ENCODE assay signal across 8 mouse cellular contexts in genomic region chr9:57421121-57421571, GRCm38 (mm10). TPM values are rescaled to one million over a fixed set of nuclear protein-coding genes. Genes with fewer than 3 reads are reported as not detected.
A peak's percentile ranks its signal among the peaks of the same experiment; 100 is the strongest.
DNase-seq lines count a peak whose midpoint lies in the region; ATAC-seq and TF ChIP-seq lines count a peak whose summit lies in the region.

No protein-coding gene starts in this region.

- H3K27me3 ChIP-seq in liver, postnatal 0 days (ENCODE audit: insufficient read depth, low read length): no peaks in the 10 kb centered on the region

- peak overlapping the region; percentile 92 for H3K27ac ChIP-seq in liver, postnatal 0 days (ENCODE audit: low read depth)

- peak; percentile 46 for DNase-seq in left cerebral cortex, adult 11 months (ENCODE audit: low spot score)
- DNase-seq in left cerebral cortex, adult 18-20 months (ENCODE audit: low spot score in 2 of 2): no peak
- peak; percentile 83 for DNase-seq in adrenal gland, postnatal 14 days
- DNase-seq in heart, adult 18-20 months: peak; percentile 75 to 91
- DNase-seq in kidney, adult 11 months: peak; percentile 76
- peak; percentile 82 for DNase-seq in liver, postnatal 0 days
- peak; percentile 81 for DNase-seq in skeletal muscle tissue, adult 2 months (ENCODE audit: low read depth, low spot score)
- DNase-seq in cerebellum, postnatal 4 days (ENCODE audit: low spot score in 2 of 2): no peak

- TF ChIP-seq EP300 in liver, postnatal 0 days (IDR thresholded peaks at IDR 0.05; ENCODE audit: low read depth): no peak; the same call in 1 of the 2 replicates

- TF ChIP-seq CTCF in liver, postnatal 0 days (IDR thresholded peaks at IDR 0.05; ENCODE audit: low read depth): no peak; the same call in 1 of the 2 replicates

- no peaks in the 10 kb centered on the region for H3K9me3 ChIP-seq in liver, postnatal 0 days (ENCODE audit: low read length)

- H3K4me2 ChIP-seq in liver, postnatal 0 days (ENCODE audit: low read depth, low read length): peak overlapping the region; percentile 40

- peaks cover 3% of the 10 kb centered on the region; the same call in 1 of the 2 replicates for H3K36me3 ChIP-seq in liver, postnatal 0 days (replicated peaks; ENCODE audit: insufficient read depth, low read length)

- H3K9ac ChIP-seq in liver, postnatal 0 days (replicated peaks): peak overlapping the region; percentile 44; the same call in 1 of the 2 replicates

- H3K4me3 ChIP-seq in liver, postnatal 0 days (ENCODE audit: low read depth, low read length): no peak overlapping the region

- peaks cover 18% of the 10 kb centered on the region for H3K4me1 ChIP-seq in liver, postnatal 0 days (ENCODE audit: insufficient read depth)

- WGBS in liver, postnatal 0 days (ENCODE audit: insufficient replicate concordance): 16% methylated on average over 9 of the region's 9 CpGs

- ATAC-seq in liver, postnatal 0 days: peak; percentile 88

RNA-seq across cellular contexts. Expression of gene Ppcdc, which starts 18.8 kb away (rescaled TPM):
- 10 to 100 TPM; 14.3 TPM for total RNA-seq in left cerebral cortex, adult 18-20 months (2021)
- 19.8 and 24.6 TPM in 2 replicates for total RNA-seq in adrenal gland, postnatal 14 days (2021)
- total RNA-seq in heart, adult 18-20 months (2021): 1 to 10 TPM; 7.8 to 8.6 TPM
- 10.7 and 11.5 TPM in 2 replicates for polyA plus RNA-seq in liver, postnatal 0 days (2015; fragmentation: Nextera tagmentation; extraction: Ambion mirVana)

RNA-seq across cellular contexts. Expression of gene Scamp5, which starts 46.7 kb away (rescaled TPM):
- 100 to 1,000 TPM; 381 to 400 TPM for total RNA-seq in left cerebral cortex, adult 18-20 months (2021)
- 11.0 and 13.1 TPM in 2 replicates for total RNA-seq in adrenal gland, postnatal 14 days (2021)
- total RNA-seq in heart, adult 18-20 months (2021): 1 to 10 TPM; 5.7 TPM
- polyA plus RNA-seq in liver, postnatal 0 days (2015; fragmentation: Nextera tagmentation; extraction: Ambion mirVana): 6.5 and 8.4 TPM in 2 replicates

Comparison
In these comparisons a context has a peak if more than half of its experiments do, and no peak if none do; other contexts are left out.
1. DNase-seq: peak in left cerebral cortex, adult 11 months (single experiment), adrenal gland, postnatal 14 days (single experiment), heart, adult 18-20 months (2 of 2), kidney, adult 11 months (single experiment), liver, postnatal 0 days (single experiment) and skeletal muscle tissue, adult 2 months (single experiment); none in left cerebral cortex, adult 18-20 months (0 of 2) and cerebellum, postnatal 4 days (0 of 2).
2. RNA of gene Scamp5, which starts 46.7 kb away (total RNA-seq): 381 to 400 TPM in left cerebral cortex, adult 18-20 months; 11.0 to 13.1 TPM in adrenal gland, postnatal 14 days and 5.7 TPM in heart, adult 18-20 months; every median in the first group is over 10 times any median in the second.